Mouse (Mus musculus): ENCODE data around the gene Qtrt2.

Qtrt2 gene

GRCm38 (mm10) chr16:43926341-43926859 lies at the start of gene Qtrt2:
Qtrt2 (minus strand) TSS chr16:43926809.
- in situ Hi-C loops (cut with MboI; ENCODE audit: low pct_unique_long_range_greater_than_20kb in 1 of 2, low sequenced_read_pairs in 2 of 2, unreplicated experiment in 1 of 2) = no loop called here

- in situ Hi-C loops (cut with MboI; ENCODE audit: low pct_unique_long_range_greater_than_20kb in 1 of 2, low sequenced_read_pairs in 2 of 2, unreplicated experiment in 1 of 2) = no loop called here
Measured at GRCm38 (mm10) chr16:43973606-43974220, 47.1 kb upstream of the Qtrt2 start.

GRCm38 (mm10) chr16:43973147-43973546 lies 46.5 kb upstream of the Qtrt2 start:
- in situ Hi-C loops (cut with MboI; ENCODE audit: low pct_unique_long_range_greater_than_20kb in 1 of 2, low sequenced_read_pairs in 2 of 2, unreplicated experiment in 1 of 2) = no loop called here

- in situ Hi-C loops (cut with MboI; ENCODE audit: low pct_unique_long_range_greater_than_20kb in 1 of 2, low sequenced_read_pairs in 2 of 2, unreplicated experiment in 1 of 2) = no loop called here
Measured at GRCm38 (mm10) chr16:43972391-43972790, 45.8 kb upstream of the Qtrt2 start.

- in situ Hi-C loops (cut with MboI; ENCODE audit: low pct_unique_long_range_greater_than_20kb in 1 of 2, low sequenced_read_pairs in 2 of 2, unreplicated experiment in 1 of 2) = no loop called here
Measured at GRCm38 (mm10) chr16:43971741-43972140, 45.1 kb upstream of the Qtrt2 start.

- in situ Hi-C loops (cut with MboI; ENCODE audit: low pct_unique_long_range_greater_than_20kb in 1 of 2, low sequenced_read_pairs in 2 of 2, unreplicated experiment in 1 of 2) = no loop called here
Measured at GRCm38 (mm10) chr16:43971189-43971588, 44.6 kb upstream of the Qtrt2 start.

- in situ Hi-C loops (cut with MboI; ENCODE audit: low pct_unique_long_range_greater_than_20kb in 1 of 2, low sequenced_read_pairs in 2 of 2, unreplicated experiment in 1 of 2) = no loop called here
Measured at GRCm38 (mm10) chr16:43970426-43970825, 43.8 kb upstream of the Qtrt2 start.

- in situ Hi-C loops (cut with MboI; ENCODE audit: low pct_unique_long_range_greater_than_20kb in 1 of 2, low sequenced_read_pairs in 2 of 2, unreplicated experiment in 1 of 2) = no loop called here
Measured at GRCm38 (mm10) chr16:43965781-43966389, 39.3 kb upstream of the Qtrt2 start.

- in situ Hi-C loops (cut with MboI; ENCODE audit: low pct_unique_long_range_greater_than_20kb in 1 of 2, low sequenced_read_pairs in 2 of 2, unreplicated experiment in 1 of 2) = no loop called here
Measured at GRCm38 (mm10) chr16:43963780-43964179, 37.2 kb upstream of the Qtrt2 start.

GRCm38 (mm10) chr16:43963291-43963690 lies 36.7 kb upstream of the Qtrt2 start:
- in situ Hi-C loops (cut with MboI; ENCODE audit: low pct_unique_long_range_greater_than_20kb in 1 of 2, low sequenced_read_pairs in 2 of 2, unreplicated experiment in 1 of 2) = no loop called here

- in situ Hi-C loops (cut with MboI; ENCODE audit: low pct_unique_long_range_greater_than_20kb in 1 of 2, low sequenced_read_pairs in 2 of 2, unreplicated experiment in 1 of 2) = no loop called here
Measured at GRCm38 (mm10) chr16:43958038-43958437, 31.4 kb upstream of the Qtrt2 start.

GRCm38 (mm10) chr16:43954913-43955312 lies 28.3 kb upstream of the Qtrt2 start:
- in situ Hi-C loops (cut with MboI; ENCODE audit: low pct_unique_long_range_greater_than_20kb in 1 of 2, low sequenced_read_pairs in 2 of 2, unreplicated experiment in 1 of 2) = no loop called here

GRCm38 (mm10) chr16:43951591-43951990 lies 25.0 kb upstream of the Qtrt2 start:
- in situ Hi-C loops (cut with MboI; ENCODE audit: low pct_unique_long_range_greater_than_20kb in 1 of 2, low sequenced_read_pairs in 2 of 2, unreplicated experiment in 1 of 2) = no loop called here

- in situ Hi-C loops (cut with MboI; ENCODE audit: low pct_unique_long_range_greater_than_20kb in 1 of 2, low sequenced_read_pairs in 2 of 2, unreplicated experiment in 1 of 2) = no loop called here
Measured at GRCm38 (mm10) chr16:43945869-43946268, 19.3 kb upstream of the Qtrt2 start.

- in situ Hi-C loops (cut with MboI; ENCODE audit: low pct_unique_long_range_greater_than_20kb in 1 of 2, low sequenced_read_pairs in 2 of 2, unreplicated experiment in 1 of 2) = no loop called here
Measured at GRCm38 (mm10) chr16:43945351-43945750, 18.7 kb upstream of the Qtrt2 start.

GRCm38 (mm10) chr16:43940846-43941245 lies 14.2 kb upstream of the Qtrt2 start:
- in situ Hi-C loops (cut with MboI; ENCODE audit: low pct_unique_long_range_greater_than_20kb in 1 of 2, low sequenced_read_pairs in 2 of 2, unreplicated experiment in 1 of 2) = no loop called here

GRCm38 (mm10) chr16:43935892-43936291 lies 9.3 kb upstream of the Qtrt2 start:
- in situ Hi-C loops (cut with MboI; ENCODE audit: low pct_unique_long_range_greater_than_20kb in 1 of 2, low sequenced_read_pairs in 2 of 2, unreplicated experiment in 1 of 2) = no loop called here

- in situ Hi-C loops (cut with MboI; ENCODE audit: low pct_unique_long_range_greater_than_20kb in 1 of 2, low sequenced_read_pairs in 2 of 2, unreplicated experiment in 1 of 2) = no loop called here
Measured at GRCm38 (mm10) chr16:43935367-43935766, 8.8 kb upstream of the Qtrt2 start.

- in situ Hi-C loops (cut with MboI; ENCODE audit: low pct_unique_long_range_greater_than_20kb in 1 of 2, low sequenced_read_pairs in 2 of 2, unreplicated experiment in 1 of 2) = no loop called here
Measured at GRCm38 (mm10) chr16:43934856-43935255, 8.2 kb upstream of the Qtrt2 start.

- in situ Hi-C loops (cut with MboI; ENCODE audit: low pct_unique_long_range_greater_than_20kb in 1 of 2, low sequenced_read_pairs in 2 of 2, unreplicated experiment in 1 of 2) = no loop called here
Measured at GRCm38 (mm10) chr16:43933041-43933440, 6.4 kb upstream of the Qtrt2 start.

Data from mouse embryonic stem cell (cell line).